Mouse (Mus musculus) spleen, postnatal 36 days (tissue): ENCODE data around the gene Bmpr2.

Experiments used
- DNase-seq, 2 experiments: peaks; one replicate each; pipeline ENCODE4 v3.0.0; 2022; ENCODE audit warnings: low spot score in 2 of 2, mixed read lengths in 1 of 2

The Bmpr2 gene

DNA sequence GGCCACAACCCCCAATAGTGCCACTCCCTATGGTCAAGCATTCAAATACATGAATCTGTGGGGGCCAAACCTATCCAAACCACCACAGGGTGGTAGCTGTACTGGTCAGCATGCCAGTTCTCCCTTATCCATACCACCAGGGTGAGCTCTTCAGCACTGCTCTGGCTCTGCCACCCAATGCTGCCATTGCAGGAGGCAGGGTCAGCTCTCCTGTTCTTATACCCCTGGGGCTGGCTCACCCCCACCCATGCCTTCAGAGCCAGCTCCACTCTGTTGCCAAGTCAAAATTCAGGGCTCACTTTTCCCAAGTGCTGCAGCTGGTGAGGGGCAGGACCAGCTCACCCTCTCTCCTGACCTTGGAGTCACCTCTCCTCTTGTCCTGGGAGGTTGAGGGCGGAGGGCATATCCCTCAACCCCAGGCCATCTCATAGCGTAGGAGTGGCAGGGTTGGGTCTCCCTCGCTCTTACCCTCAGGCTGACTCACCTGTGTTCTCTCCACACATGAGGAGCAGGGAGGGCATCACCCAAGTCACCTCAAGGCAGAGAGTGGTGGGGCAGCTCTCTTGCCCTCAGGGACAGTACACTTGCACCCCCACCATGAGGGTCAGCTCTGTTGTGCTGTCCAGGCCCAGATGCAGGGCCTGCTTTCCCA is 162.9 kb downstream of the Bmpr2 start:
- DNase-seq = no peak

- DNase-seq = no peak
Measured at GRCm38 (mm10) chr1:59927131-59927680, 164.0 kb downstream of the Bmpr2 start.
